Mouse (Mus musculus) heart, postnatal 14 days (tissue): ENCODE data around the gene Pkd1l1. TPM values are rescaled to one million over a fixed set of nuclear protein-coding genes. Genes with fewer than 3 reads are reported as not detected.

Experiments used
- total RNA-seq, 2 experiments: library from RNA; stranded (reverse); gene quantifications; 2 replicates each; pipeline ENCODE4 v1.2.3; 2021

Gene Pkd1l1
- total RNA-seq, 2 experiments from 2014 or later, result 0.05 TPM

Other genes starting within 250 kb of the Pkd1l1 start
- 10 to 100 TPM; 10.8 to 12.1 TPM for gene Hus1, start 37.9 kb upstream of the Pkd1l1 start, total RNA-seq
- 1 to 10 TPM; 1.1 TPM for gene Gm11992, start 75.3 kb upstream of the Pkd1l1 start, total RNA-seq
- gene Sun3, start 75.7 kb upstream of the Pkd1l1 start, total RNA-seq, result 1 to 10 TPM; 2.7 to 2.8 TPM
- gene Upp1, start 144.8 kb upstream of the Pkd1l1 start, total RNA-seq, result 10 to 100 TPM in 1 of 2 experiments, 1 to 10 TPM in 1; 8.3 to 11.2 TPM
- under 1 TPM in 1 of 2 experiments, not detected in 1; 0.02 TPM for gene Abca13, start 218.7 kb upstream of the Pkd1l1 start, total RNA-seq